Mouse (Mus musculus) telencephalon, adult 2 months (tissue): ENCODE results near the gene Phlpp2.
A peak's percentile ranks its signal among the peaks of the same experiment; 100 is the strongest.

Experiments used
- DNase-seq: peaks from one replicate; pipeline ENCODE4 v3.0.0-alpha.2; 2011; ENCODE audit warnings: low read depth, low spot score

Phlpp2 gene

GRCm38 (mm10) chr8:109902379-109902778 lies 34.0 kb downstream of the Phlpp2 start:
- DNase-seq, result no peak

- DNase-seq, result peak; percentile 88
These were observed 35.6 kb downstream of the Phlpp2 start for GRCm38 (mm10) chr8:109903909-109904469.

GRCm38 (mm10) chr8:109904928-109905668 lies 36.8 kb downstream of the Phlpp2 start:
- DNase-seq, result no peak

GRCm38 (mm10) chr8:109906907-109907306 lies 38.6 kb downstream of the Phlpp2 start:
- no peak for DNase-seq

GRCm38 (mm10) chr8:109907376-109907775 lies 39.0 kb downstream of the Phlpp2 start:
- DNase-seq, result no peak

- DNase-seq, result no peak
These were observed 48.9 kb downstream of the Phlpp2 start for GRCm38 (mm10) chr8:109917277-109917676.

GRCm38 (mm10) chr8:109920406-109921390 lies 52.4 kb downstream of the Phlpp2 start:
- DNase-seq, result no peak

- no peak for DNase-seq
These were observed 73.4 kb downstream of the Phlpp2 start for GRCm38 (mm10) chr8:109941606-109942360.

- no peak for DNase-seq
These were observed 76.9 kb downstream of the Phlpp2 start for GRCm38 (mm10) chr8:109945153-109945632.

GRCm38 (mm10) chr8:109945694-109946093 lies 77.4 kb downstream of the Phlpp2 start:
- DNase-seq, result no peak

- no peak for DNase-seq
These were observed 77.9 kb downstream of the Phlpp2 start for GRCm38 (mm10) chr8:109946272-109946671.

- no peak for DNase-seq
These were observed 79.3 kb downstream of the Phlpp2 start for GRCm38 (mm10) chr8:109947447-109948284.

GRCm38 (mm10) chr8:109948285-109948564 lies 79.9 kb downstream of the Phlpp2 start:
- DNase-seq, result no peak

- DNase-seq, result peak; percentile 81
These were observed 83.8 kb downstream of the Phlpp2 start for GRCm38 (mm10) chr8:109952171-109952570.

GRCm38 (mm10) chr8:109954486-109954948 lies 86.2 kb downstream of the Phlpp2 start:
- no peak for DNase-seq

- no peak for DNase-seq
These were observed 89.1 kb downstream of the Phlpp2 start for GRCm38 (mm10) chr8:109957167-109958028.

GRCm38 (mm10) chr8:109958036-109958655 lies 89.8 kb downstream of the Phlpp2 start:
- no peak for DNase-seq

GRCm38 (mm10) chr8:109959112-109959511 lies 90.8 kb downstream of the Phlpp2 start:
- DNase-seq, result no peak
